Mouse (Mus musculus): ENCODE measurements around the gene Cnot10.

The Cnot10 gene

GRCm38 (mm10) chr9:114549117-114549516 is 90.9 kb downstream of the Cnot10 start:
- DNase-seq (ENCODE audit: inconsistent age in 2 of 2, low spot score in 1 of 2): no peak

- peak in 1 of 2 experiments; percentile 34 for DNase-seq (ENCODE audit: inconsistent age in 2 of 2, low spot score in 1 of 2)
Measured at GRCm38 (mm10) chr9:114548496-114548895, 91.5 kb downstream of the Cnot10 start.

GRCm38 (mm10) chr9:114547643-114548077 is 92.3 kb downstream of the Cnot10 start:
- no peak for DNase-seq (ENCODE audit: inconsistent age in 2 of 2, low spot score in 1 of 2)

GRCm38 (mm10) chr9:114546765-114547164 is 93.2 kb downstream of the Cnot10 start:
- no peak for DNase-seq (ENCODE audit: inconsistent age in 2 of 2, low spot score in 1 of 2)

GRCm38 (mm10) chr9:114544754-114545393 is 95.1 kb downstream of the Cnot10 start:
- DNase-seq (ENCODE audit: inconsistent age in 2 of 2, low spot score in 1 of 2): no peak

GRCm38 (mm10) chr9:114543882-114544753 is 95.9 kb downstream of the Cnot10 start:
- DNase-seq (ENCODE audit: inconsistent age in 2 of 2, low spot score in 1 of 2): no peak

GRCm38 (mm10) chr9:114541279-114541741 is 98.7 kb downstream of the Cnot10 start:
- DNase-seq (ENCODE audit: inconsistent age in 2 of 2, low spot score in 1 of 2): peak; percentile 8 to 27

- peak in 1 of 2 experiments; percentile 26 for DNase-seq (ENCODE audit: inconsistent age in 2 of 2, low spot score in 1 of 2)
Measured at GRCm38 (mm10) chr9:114538996-114539563, 100.9 kb downstream of the Cnot10 start.

- DNase-seq (ENCODE audit: inconsistent age in 2 of 2, low spot score in 1 of 2): no peak
Measured at GRCm38 (mm10) chr9:114536628-114537027, 103.4 kb downstream of the Cnot10 start.

All from adrenal gland, adult (tissue).